Mouse (Mus musculus) thymus, adult 2 months (tissue): ENCODE data around the gene Rbp7.
A peak's percentile ranks its signal among the peaks of the same experiment; 100 is the strongest.

Experiments used
- CTCF ChIP-seq: fragments of 200-500 bp; IDR thresholded peaks from 2 replicates; pipeline ENCODE4 v1.5.1; 2012; ENCODE audit warnings: mild to moderate bottlenecking, control low read depth, low read length, moderate library complexity, borderline replicate concordance; ENCODE audit not compliant: control insufficient read depth, poor library complexity, insufficient read depth; ENCODE audit errors: extremely low read depth
- POLR2A ChIP-seq: fragments of 200-500 bp; IDR thresholded peaks from 2 replicates; pipeline ENCODE4 v1.6.1; 2012; ENCODE audit warnings: mild to moderate bottlenecking, low read length, control low read depth, moderate library complexity; ENCODE audit not compliant: control insufficient read depth, poor library complexity, insufficient read depth; ENCODE audit errors: extremely low read depth

DNA sequence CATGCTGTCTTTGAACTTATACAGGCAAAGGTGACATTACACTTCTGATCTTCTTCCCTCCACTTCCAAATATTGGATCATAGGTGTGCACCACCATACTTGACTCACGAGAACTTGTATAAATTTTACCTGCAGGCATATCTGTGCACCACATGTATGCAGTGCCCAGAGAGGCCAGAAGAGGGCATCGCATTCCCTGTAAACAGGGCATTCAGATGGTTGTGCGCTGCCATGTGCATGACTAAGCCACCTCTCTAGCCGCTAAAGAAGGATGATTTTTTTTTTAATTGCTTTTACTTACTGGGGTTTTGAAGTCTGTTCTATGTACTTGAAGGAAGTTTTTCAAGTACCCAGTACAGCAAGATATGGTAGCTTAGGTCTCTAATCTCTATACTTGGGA is 1.1 kb downstream of the Rbp7 start:
- TF ChIP-seq CTCF (peak; percentile 55; the same call in 1 of the 2 replicates), POLR2A (no peak)
